Mouse (Mus musculus) E14TG2a.4 (cell line): Measurements from ENCODE around the gene Zan.

Source experiments
- CTCF ChIP-seq: conservative IDR thresholded peaks from 2 replicates; pipeline ENCODE4 v1.5.1; 2014; ENCODE audit warnings: low read length
- NANOG ChIP-seq: IDR thresholded peaks from 2 replicates; pipeline ENCODE4 v1.6.1; 2014; ENCODE audit warnings: borderline replicate concordance, low read length, mixed read lengths
- POU5F1 ChIP-seq: IDR thresholded peaks from 2 replicates; pipeline ENCODE4 v1.6.1; 2014; ENCODE audit warnings: low read length, borderline replicate concordance

- TF ChIP-seq CTCF: no peak
- no peak for TF ChIP-seq NANOG
- TF ChIP-seq POU5F1: no peak
Observed at GRCm38 (mm10) chr5:137345821-137346220, 131.0 kb downstream of the Zan start.
